Mouse (Mus musculus): Measurements from ENCODE around the gene Auts2. TPM values are rescaled to one million over a fixed set of nuclear protein-coding genes. Genes with fewer than 3 reads are reported as not detected.

Auts2 gene
- polyA plus RNA-seq, 1 experiment from 2014 or later = 4.4 TPM

DNA sequence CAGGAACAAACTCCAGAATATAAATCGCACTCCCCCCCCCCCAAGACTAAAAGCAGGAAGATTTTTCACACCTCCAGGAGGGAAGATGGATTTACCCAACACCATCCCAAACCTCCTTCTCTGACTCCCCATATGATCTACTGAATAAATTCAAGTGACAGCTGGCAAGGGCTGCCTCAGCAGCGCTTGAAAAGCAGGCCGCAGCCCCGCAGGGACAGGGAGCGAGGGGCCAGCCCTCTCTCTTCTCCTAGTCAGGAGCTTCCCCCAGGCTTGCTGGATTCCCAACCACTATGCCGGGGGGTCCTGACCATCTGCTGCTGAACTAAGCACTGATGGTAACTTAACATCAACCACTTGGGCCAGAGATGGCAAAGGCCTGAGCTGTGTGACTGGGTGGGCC lies 995.2 kb downstream of the Auts2 start:
- DNase-seq (ENCODE audit: low spot score) (no peak), ATAC-seq (no peak)
- 84% methylated on average over 6 of the region's 6 CpGs for WGBS

DNA sequence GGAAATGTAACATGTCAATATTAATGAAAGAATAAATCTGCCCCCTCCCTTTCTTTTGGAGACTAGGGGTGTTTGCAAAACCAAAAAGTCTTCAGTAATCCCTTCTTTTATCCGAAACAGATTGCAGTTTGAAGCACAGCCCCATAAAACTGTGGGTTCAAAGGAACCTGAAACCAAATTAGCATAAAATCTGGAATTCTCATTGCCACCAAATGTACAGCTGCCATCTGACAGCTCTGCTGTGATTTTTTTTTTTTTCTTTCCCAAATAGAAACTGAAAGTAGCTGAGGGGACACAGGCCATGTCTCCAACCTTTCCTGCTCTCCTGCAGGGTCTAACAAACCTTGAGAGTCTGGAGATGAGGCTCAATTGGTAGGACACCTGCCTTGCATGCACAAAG lies 996.7 kb downstream of the Auts2 start:
- Histone ChIP-seq H3K4me3 (ENCODE audit: low read depth, low read length) (no peak overlapping the region), H3K9me3 (ENCODE audit: low read length) (no peaks in the 10 kb centered on the region), H3K27me3 (replicated peaks; ENCODE audit: insufficient read depth, low read length) (no peaks in the 10 kb centered on the region; the same call in 1 of the 2 replicates), H3K27ac (ENCODE audit: low read length) (no peak overlapping the region), H3K4me1 (ENCODE audit: insufficient read depth, low read depth, low read length) (no peaks in the 10 kb centered on the region), H3K36me3 (ENCODE audit: insufficient read depth, low read length) (no peaks in the 10 kb centered on the region), H3K9ac (replicated peaks; ENCODE audit: low read depth) (no peak overlapping the region), H3K4me2 (replicated peaks; ENCODE audit: low read depth, low read length) (no peak overlapping the region)
- no peak for ATAC-seq
- no peak for DNase-seq (ENCODE audit: low spot score)
- 84% methylated on average over 1 of the region's 1 CpGs for WGBS
- no peak for TF ChIP-seq CTCF (IDR thresholded peaks at IDR 0.05)
- TF ChIP-seq EP300 (IDR thresholded peaks at IDR 0.05) = no peak

More for the DNA sequence above, 995.2 kb downstream of the Auts2 start:
- Histone ChIP-seq H3K27ac (ENCODE audit: low read length) (no peak overlapping the region), H3K27me3 (replicated peaks; ENCODE audit: insufficient read depth, low read length) (no peaks in the 10 kb centered on the region; the same call in 1 of the 2 replicates), H3K9me3 (ENCODE audit: low read length) (no peaks in the 10 kb centered on the region), H3K4me1 (ENCODE audit: insufficient read depth, low read depth, low read length) (no peaks in the 10 kb centered on the region), H3K9ac (replicated peaks; ENCODE audit: low read depth) (no peak overlapping the region), H3K36me3 (ENCODE audit: insufficient read depth, low read length) (no peaks in the 10 kb centered on the region), H3K4me3 (ENCODE audit: low read depth, low read length) (no peak overlapping the region), H3K4me2 (replicated peaks; ENCODE audit: low read depth, low read length) (no peak overlapping the region)
- TF ChIP-seq EP300 (IDR thresholded peaks at IDR 0.05) (no peak), CTCF (IDR thresholded peaks at IDR 0.05) (no peak)

- WGBS = 81% methylated on average over 7 of the region's 7 CpGs
- no peaks in the 10 kb centered on the region for H3K9me3 ChIP-seq (ENCODE audit: low read length)
- H3K36me3 ChIP-seq (ENCODE audit: insufficient read depth, low read length) = no peaks in the 10 kb centered on the region
- H3K4me1 ChIP-seq (ENCODE audit: insufficient read depth, low read depth, low read length) = no peaks in the 10 kb centered on the region
- H3K9ac ChIP-seq (replicated peaks; ENCODE audit: low read depth) = no peak overlapping the region
- no peak overlapping the region for H3K27ac ChIP-seq (ENCODE audit: low read length)
- no peak overlapping the region for H3K4me3 ChIP-seq (ENCODE audit: low read depth, low read length)
- no peak for DNase-seq (ENCODE audit: low spot score)
- H3K4me2 ChIP-seq (replicated peaks; ENCODE audit: low read depth, low read length) = no peak overlapping the region
- H3K27me3 ChIP-seq (replicated peaks; ENCODE audit: insufficient read depth, low read length) = peaks cover under 1% of the 10 kb centered on the region; the same call in 1 of the 2 replicates
- no peak for ATAC-seq
- TF ChIP-seq CTCF (IDR thresholded peaks at IDR 0.05) = no peak
- TF ChIP-seq EP300 (IDR thresholded peaks at IDR 0.05) = no peak
Measured at GRCm38 (mm10) chr5:131544381-131544780, 998.8 kb downstream of the Auts2 start.

DNA sequence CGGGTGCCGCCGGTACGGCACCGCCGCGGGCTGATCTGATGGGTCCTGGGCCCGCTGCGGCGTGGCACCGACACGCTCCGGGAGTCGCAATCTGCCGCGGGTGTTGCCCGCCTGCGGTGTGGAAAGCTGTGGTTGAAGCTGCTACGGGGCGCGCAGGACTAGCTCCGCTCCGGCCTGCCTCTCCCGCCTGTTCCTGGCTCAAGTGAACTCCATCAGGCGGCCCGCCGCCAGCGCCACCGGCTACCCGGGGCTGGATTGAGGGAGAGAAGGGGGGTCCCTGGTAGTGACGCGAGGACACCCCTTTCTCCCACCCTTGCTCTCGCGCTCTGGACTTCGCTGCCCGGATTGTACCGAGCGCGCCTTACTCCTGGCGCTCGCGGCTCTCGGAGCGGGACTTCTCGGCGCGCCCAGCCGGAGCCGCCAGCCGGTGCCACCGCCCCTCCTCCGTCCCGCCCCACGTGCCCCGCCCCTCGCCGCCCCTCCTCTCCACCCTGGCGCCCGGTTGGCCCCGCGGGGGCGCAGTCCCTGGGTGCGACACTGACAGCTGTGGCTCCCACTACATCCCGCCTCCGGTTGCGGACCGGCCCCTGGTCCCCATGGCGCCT lies 1004.7 kb downstream of the Auts2 start:
- Histone ChIP-seq H3K4me3 (ENCODE audit: low read depth, low read length) (peak overlapping the region; percentile 59), H3K27me3 (replicated peaks; ENCODE audit: insufficient read depth, low read length) (peaks cover 8% of the 10 kb centered on the region; the same call in 1 of the 2 replicates), H3K4me1 (ENCODE audit: insufficient read depth, low read depth, low read length) (no peaks in the 10 kb centered on the region; the same call in 1 of the 2 replicates), H3K9ac (replicated peaks; ENCODE audit: low read depth) (peak overlapping the region; percentile 42), H3K9me3 (ENCODE audit: low read length) (no peaks in the 10 kb centered on the region), H3K36me3 (ENCODE audit: insufficient read depth, low read length) (no peaks in the 10 kb centered on the region), H3K4me2 (replicated peaks; ENCODE audit: low read depth, low read length) (peak overlapping the region; percentile 92), H3K27ac (ENCODE audit: low read length) (peak overlapping the region; percentile 49; the same call in 1 of the 2 replicates)
- TF ChIP-seq EP300 (IDR thresholded peaks at IDR 0.05) (no peak), CTCF (IDR thresholded peaks at IDR 0.05) (peak; percentile 48)
- ATAC-seq (peak; percentile 84), DNase-seq (ENCODE audit: low spot score) (peak; percentile 63)
- 0% methylated on average over 43 of the region's 68 CpGs for WGBS

- H3K4me1 ChIP-seq (ENCODE audit: insufficient read depth, low read depth, low read length) = no peaks in the 10 kb centered on the region; the same call in 1 of the 2 replicates
- H3K4me3 ChIP-seq (ENCODE audit: low read depth, low read length) = peak overlapping the region; percentile 59
- H3K36me3 ChIP-seq (ENCODE audit: insufficient read depth, low read length) = no peaks in the 10 kb centered on the region
- peaks cover 8% of the 10 kb centered on the region; the same call in 1 of the 2 replicates for H3K27me3 ChIP-seq (replicated peaks; ENCODE audit: insufficient read depth, low read length)
- ATAC-seq (peak; percentile 53), DNase-seq (ENCODE audit: low spot score) (peak; percentile 39)
- H3K27ac ChIP-seq (ENCODE audit: low read length) = peak overlapping the region; percentile 49; the same call in 1 of the 2 replicates
- WGBS = 5% methylated on average over 32 of the region's 48 CpGs
- no peaks in the 10 kb centered on the region for H3K9me3 ChIP-seq (ENCODE audit: low read length)
- H3K4me2 ChIP-seq (replicated peaks; ENCODE audit: low read depth, low read length) = peak overlapping the region; percentile 92
- peak overlapping the region; percentile 42 for H3K9ac ChIP-seq (replicated peaks; ENCODE audit: low read depth)
- TF ChIP-seq EP300 (IDR thresholded peaks at IDR 0.05) = no peak
- no peak for TF ChIP-seq CTCF (IDR thresholded peaks at IDR 0.05)
Measured at GRCm38 (mm10) chr5:131537831-131538310, 1005.3 kb downstream of the Auts2 start.

DNA sequence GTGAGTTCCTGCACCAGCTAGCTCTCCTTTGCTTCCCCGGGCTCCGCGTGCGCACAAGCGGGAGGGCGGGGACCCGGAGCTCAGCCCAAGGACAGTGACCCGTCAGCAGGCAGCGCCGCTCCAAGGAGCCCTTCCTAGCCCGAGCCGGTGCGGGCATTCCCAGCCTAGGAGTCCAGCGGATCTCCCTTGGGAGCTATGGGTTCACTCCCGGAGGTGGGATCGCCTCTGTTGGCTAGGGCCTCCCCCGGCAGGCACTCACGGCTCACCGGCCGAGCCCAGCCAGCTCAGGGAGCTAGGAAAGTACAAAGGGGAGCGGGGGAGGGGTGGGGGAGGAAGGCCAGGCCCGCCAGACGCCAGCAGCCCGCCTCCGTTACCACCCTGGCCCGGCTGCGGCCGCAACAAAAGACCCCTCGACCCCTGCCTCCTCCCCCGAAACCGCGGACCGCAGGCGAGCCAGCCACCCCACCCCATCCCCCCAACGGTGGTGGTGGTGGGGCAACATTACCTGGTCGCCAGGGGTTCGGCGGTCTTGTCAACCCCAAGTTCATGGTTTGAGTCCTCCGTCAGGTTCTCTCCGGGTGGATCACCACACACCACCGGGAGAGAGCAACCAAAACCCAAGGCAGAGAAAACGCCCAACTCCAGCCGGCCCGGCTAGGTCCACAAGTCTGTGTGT lies 1005.9 kb downstream of the Auts2 start:
- Histone ChIP-seq H3K9ac (replicated peaks; ENCODE audit: low read depth) (peak overlapping the region; percentile 42), H3K27ac (ENCODE audit: low read length) (0 out of 2 replicates have a peak overlapping the region, but pooled peaks have one; percentile 26), H3K4me3 (ENCODE audit: low read depth, low read length) (peak overlapping the region; percentile 59), H3K9me3 (ENCODE audit: low read length) (no peaks in the 10 kb centered on the region), H3K4me1 (ENCODE audit: insufficient read depth, low read depth, low read length) (no peaks in the 10 kb centered on the region; the same call in 1 of the 2 replicates), H3K4me2 (replicated peaks; ENCODE audit: low read depth, low read length) (peak overlapping the region; percentile 92), H3K36me3 (ENCODE audit: insufficient read depth, low read length) (no peaks in the 10 kb centered on the region), H3K27me3 (replicated peaks; ENCODE audit: insufficient read depth, low read length) (peaks cover 8% of the 10 kb centered on the region; the same call in 1 of the 2 replicates)
- peak; percentile 71 for DNase-seq (ENCODE audit: low spot score)
- peak; percentile 48 for ATAC-seq
- TF ChIP-seq CTCF (IDR thresholded peaks at IDR 0.05) = no peak
- TF ChIP-seq EP300 (IDR thresholded peaks at IDR 0.05) = no peak
- 2% methylated on average over 34 of the region's 44 CpGs for WGBS

All from lung, postnatal 0 days (tissue).